Mouse (Mus musculus) fat pad, adult 2 months (tissue): ENCODE data around the gene Il15ra.
"Not testable (repeated sequence)": the region's sequence is repeated elsewhere in the genome, so short reads cannot be mapped to it uniquely, and the experiment has no call there.

ENCODE experiments used
- DNase-seq: peaks from one replicate; pipeline ENCODE4 v3.0.0-alpha.2; 2011; ENCODE audit warnings: low read depth, low spot score; ENCODE audit errors: extremely low read depth

Il15ra gene

DNA sequence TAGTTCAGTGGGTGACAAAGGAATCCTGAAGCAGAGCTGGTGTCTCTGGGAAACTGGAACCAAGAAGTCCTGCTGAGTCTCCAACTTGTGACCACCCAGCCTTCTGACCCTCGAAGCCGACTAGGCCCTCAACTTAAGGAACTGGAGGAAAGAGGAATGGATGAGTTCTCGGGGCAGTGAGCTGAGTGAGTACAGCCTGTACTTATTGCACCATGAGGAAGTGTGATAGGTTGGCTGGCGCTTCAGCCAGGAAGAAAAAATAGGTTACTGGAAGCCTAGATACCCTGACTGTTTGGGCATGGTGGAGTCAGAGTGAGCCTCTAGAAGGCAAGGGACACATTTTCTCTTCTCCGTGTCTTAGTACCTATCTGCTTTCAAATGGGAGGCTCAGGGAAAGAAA, 3.4 kb downstream of the Il15ra start:
- peak; percentile 58 for DNase-seq

DNA sequence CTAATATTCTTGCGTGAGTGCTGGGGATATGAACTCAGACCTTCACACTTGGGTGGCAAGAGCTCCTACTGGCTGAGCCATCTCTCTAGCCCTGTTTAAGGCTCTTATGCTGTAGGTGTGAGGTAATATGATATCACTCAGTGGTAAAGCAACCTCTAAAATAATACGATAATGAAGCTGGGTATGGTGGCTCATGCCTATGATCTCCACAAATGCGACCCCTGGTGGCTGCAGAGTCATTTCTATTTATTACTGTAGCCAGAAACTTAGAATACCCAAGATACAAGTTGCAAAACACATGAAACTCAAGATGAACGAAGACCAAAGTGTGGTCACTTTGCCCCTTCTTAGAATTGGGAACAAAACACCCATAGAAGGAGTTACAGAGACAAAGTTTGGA, 5.0 kb downstream of the Il15ra start:
- DNase-seq = not testable (repeated sequence)

DNA sequence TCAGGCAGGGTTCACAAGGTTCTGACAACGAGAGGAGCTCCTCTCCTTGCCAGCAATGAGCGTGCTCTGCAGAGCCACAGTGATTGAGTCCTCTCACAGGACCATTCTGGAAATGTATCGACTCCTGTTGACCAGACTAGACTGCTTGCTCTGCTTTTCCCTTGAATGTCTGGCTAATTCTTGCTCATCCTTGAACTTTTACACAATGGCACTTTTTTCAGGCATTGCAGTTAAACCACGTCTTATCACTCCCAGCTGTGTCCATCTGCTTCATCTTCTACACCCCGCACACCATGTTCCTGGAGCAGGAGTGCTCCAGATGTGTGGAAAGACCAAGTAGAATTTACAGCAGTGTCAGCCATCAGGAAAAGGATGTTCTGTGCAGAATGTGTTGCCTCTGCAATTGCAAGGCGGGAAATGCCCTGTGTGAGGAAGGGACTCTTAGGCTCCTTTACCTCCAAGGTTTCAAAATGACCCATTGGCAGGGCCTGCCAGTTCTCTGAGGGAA, 7.4 kb downstream of the Il15ra start:
- no peak for DNase-seq

DNA sequence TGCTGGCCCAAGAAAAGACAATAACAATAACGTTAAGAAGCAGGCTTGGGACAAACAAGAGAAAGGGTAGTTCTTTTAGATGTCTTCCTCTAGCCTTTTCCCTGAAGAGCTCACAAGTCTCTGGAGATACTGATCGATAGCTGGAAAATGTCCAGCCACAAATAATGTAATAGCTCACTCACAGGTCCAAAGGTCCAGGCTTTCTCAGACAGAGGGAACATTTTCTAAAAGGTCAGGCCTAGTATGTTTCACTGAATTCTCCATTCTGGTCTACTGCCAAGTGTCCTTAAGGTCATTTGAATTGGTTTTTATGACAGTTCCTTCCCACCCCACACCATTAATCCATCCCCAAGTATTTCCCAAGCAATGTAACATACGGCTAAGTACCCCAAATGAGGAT, 7.9 kb downstream of the Il15ra start:
- no peak for DNase-seq

DNA sequence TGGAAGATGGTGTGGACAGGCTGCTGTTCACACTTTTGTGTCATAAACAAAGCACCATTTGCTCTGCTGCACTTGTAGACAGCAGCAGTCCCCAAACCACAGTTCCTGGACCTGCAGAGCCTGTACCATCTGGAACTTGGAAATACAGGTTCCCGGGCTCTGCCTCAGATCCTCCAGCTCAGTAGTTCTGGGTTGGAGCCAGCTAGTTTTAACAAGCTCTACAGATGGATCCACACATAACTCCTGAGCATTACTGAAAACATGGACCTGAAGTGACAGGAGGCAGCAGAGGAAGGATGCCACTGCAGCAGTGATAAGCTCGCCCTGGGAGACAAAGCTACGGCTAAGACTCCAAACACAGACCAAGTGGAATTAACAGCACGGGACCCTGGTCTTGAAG, 9.4 kb downstream of the Il15ra start:
- no peak for DNase-seq

DNA sequence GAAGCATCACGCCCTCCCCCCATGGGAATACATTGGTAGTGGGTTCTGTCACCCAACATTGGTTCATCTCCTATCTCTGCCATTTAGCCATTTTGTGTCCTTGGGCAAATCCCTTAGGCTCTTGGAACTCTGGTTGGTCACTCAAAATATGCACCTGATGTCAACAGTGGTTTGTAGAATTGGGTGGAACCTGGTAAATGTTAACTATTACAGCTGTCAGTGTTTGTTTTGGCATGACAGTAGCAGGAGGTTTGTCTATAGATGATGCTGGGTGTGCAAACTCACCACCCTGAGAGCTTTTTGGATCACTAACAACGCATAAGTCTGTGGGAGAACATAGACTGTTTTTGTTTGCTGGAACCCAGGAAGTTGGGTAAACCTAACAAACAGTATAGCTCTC, 13.5 kb downstream of the Il15ra start:
- DNase-seq = no peak

DNA sequence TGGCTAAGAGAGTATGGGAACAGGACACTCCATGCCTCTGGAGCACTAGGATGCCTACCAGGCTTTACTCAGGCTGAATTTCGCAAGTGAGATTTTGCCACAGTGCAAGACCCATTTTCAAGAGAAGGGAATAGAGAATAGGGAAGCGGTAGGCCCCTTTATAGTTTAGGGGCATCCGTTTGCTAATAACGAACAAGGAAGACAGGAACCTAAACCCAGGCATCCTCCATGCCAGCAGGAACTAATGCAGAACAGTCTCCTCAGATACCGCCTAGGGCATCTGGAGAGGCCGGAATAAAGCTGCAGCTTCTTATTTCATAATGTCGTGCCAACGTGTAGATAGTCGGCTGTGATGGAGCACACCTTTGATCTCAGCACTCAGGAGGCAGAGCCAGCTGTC, 17.5 kb downstream of the Il15ra start:
- DNase-seq = no peak

DNA sequence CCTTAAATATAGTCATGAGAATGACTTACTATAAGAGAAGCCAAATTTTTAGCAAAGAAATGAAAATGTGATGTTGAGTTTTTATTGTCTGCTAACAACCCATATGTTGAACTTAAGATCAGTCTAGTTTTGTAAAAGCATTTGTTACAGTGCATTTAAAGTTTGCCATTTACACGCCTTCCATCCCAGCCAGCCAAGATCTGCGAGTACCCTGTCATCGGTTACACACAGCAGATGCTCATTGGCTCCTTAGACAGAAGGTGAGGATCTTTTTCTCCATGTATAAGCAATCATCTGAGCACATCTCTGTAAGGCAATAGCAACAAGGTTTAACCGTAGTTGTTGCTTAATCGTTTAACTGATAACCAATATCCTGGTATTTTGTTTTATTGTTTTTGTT, 22.5 kb downstream of the Il15ra start:
- no peak for DNase-seq

DNA sequence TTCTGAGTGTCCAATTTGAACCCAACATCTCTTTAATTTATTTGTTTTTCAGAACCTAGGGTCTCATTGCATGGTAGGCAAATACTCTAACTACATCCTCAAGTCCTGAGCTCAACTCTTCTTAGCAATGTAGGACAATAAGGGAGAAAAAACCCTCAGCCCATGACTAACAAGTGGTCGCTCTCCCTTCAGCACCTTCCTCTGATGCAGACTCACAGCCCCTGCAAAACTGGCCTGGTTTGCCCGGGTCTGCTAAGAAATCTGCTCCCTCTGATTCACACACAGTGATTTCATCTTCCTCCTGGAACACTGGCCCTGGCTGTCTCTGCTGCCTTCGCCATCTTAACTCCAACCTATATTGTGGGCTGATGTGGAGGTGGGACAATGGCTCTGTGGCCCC, 24.0 kb downstream of the Il15ra start:
- DNase-seq = no peak

DNA sequence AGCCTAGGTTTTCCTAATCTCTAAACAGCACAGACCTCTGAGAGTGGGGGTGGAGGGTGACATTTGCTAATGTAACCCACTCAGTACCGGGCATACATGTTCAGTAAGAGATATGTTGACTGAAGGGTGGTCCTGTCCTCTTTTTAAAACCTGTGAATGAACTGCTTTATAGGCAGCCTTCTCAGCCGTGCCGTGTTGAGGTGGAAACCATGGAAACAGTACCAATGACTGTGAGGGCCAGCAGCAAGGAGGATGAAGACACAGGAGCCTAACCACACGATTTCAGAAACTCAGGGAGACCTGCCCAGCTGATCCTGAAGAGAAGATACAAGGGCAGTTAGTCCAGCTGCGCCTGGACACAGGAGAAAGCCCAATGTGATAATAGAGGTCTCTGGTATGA, 27.9 kb downstream of the Il15ra start:
- no peak for DNase-seq

DNA sequence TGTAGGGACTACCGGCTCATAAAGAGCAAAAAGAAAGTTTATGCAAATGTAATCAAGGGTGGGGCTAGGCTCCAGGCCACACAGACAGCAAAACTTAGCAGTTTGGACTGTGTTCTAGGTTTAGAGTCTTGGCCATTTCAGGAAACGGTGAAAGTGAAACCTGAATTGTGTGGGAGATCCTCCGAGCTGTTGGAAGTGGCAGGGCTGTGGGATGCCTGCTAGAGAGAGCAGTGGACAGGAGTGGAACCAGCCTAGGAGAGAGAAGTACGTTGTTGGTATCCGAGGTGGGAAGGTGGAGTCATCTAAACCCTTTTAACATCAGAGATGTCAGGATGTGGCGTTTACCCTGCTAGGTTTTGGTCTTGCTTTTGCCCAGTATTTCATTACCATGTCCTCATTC, 30.8 kb downstream of the Il15ra start:
- no peak for DNase-seq

DNA sequence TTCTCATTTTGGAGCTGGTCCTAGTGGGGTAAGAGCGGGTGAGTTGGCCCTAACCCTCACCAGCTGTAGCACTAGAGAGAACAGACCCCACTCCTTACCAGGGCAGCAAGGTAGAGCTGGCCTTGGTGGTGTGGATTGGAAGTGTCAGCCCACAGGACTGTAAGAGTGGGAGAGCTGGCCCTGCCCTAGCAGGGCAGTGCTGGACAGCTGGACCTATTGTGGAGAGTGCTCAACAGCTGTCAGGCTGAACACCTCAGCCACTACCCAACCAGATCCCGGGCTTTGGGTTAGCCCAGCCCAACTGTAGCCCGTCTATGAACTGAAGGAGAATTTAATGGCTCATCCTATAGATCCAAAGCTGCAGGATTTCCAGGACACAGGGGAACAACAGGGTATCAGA, 33.7 kb downstream of the Il15ra start:
- DNase-seq = no peak

DNA sequence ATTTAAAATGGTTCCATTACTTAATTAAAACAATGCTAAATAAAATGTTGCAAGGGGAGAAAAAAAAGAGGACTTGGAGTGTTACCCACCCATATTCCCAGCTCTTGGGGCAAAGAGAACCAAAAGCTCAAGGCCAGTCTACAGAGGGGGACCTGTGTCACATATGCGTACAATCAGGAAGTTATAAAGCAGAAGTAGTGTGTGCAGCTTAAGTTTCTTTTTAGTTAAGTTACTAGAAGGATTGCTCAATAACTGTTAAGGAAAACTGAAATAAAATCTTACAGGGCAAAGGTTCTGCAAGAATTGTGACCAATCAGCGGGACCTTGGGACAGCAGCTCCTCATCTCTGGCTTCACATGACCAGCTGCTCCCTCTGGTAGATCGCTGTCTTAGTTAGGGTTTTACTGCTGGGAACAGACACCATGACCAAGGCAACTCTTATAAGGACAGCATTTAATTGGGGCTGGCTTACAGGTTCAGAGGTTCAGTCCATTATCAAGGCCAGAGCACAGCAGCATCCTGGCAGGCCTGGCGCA, 34.5 kb downstream of the Il15ra start:
- DNase-seq = no peak

DNA sequence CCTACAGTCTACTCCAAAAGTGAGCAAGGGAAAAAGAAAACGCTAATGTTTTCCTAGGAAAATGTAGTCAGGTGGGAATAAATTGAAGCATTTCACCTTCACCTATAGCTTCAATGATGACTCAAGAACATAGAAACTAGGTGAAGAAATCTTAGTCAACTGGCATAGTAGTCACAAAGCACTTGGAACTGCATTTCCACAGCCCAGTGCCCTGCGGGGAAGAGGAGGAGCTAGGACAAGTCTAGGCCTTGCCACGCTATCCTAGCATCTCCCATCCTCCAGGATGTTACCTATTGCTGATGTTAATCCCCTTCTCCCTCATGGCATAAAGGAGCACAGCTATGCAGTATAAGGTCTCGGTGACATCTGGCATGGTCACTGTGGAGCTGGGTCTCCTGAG, 57.5 kb downstream of the Il15ra start:
- DNase-seq = peak; percentile 81

DNA sequence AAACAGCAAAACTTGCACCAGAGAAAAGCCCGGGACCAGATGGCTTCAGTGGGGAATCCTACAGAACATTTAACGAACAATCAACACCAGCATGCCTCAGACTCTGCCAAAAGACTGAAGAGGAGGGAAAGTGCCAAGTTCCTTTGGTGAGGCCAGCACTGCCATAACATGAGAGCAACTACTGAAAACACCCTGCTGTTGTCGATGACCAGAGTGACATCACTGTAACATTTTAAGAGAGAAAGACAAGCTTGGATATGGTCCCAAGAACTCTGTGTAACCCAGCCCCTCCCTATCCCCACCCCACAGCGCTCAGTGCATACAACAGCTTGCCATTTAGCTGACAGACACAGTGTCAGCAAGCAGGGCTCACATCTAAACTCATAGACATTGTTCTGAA, 60.6 kb downstream of the Il15ra start:
- DNase-seq = no peak

DNA sequence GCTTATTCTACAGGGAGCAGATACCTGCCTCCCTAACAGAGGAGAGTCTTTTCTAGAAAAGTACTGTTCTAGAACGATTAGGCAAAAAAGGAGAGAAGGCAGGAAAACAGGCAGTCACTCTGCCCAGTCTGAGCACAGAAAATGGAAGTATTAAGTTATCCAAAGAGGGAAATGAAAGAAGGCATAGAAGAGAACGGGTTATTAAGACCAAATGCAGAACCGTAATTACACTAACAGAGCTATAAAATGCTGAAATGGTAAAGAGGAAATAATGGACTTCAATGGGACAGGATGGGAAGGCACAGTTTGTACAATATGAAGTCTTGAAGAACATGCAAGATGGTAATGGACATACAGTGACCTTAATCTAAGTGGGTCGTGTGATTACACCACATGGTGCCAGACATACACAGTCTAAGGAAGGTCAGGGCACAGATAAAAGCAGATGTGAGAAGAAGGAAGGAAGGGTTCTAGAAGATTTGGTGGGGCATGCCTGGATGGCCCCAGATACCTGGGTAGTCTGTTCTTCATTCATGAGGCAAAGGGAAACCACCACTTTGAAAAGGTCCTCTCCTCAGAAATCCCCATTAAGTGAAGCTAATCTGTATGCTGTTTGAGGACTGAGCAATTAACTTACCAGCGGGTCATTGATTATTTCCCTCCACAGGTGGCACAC, 61.5 kb downstream of the Il15ra start:
- DNase-seq = no peak

DNA sequence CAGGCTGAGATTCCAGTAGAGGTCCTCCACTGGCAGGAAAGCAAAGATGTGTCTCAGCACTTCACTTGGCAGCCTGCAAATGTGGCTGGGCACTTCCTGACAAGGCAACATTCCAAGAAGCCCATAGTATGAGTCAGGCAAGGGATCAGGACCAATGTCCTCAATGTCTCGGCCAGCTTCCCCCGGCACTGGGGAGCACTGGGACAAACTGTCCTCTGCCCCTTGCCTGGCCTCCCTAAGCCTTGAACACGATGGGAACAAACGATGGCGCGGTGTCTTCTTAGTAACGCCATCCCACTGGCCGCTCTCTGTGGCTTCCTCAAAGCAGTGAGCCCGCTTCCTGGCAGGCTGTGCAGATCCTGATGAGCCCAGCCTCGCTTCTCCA, 62.1 kb downstream of the Il15ra start:
- DNase-seq = no peak

DNA sequence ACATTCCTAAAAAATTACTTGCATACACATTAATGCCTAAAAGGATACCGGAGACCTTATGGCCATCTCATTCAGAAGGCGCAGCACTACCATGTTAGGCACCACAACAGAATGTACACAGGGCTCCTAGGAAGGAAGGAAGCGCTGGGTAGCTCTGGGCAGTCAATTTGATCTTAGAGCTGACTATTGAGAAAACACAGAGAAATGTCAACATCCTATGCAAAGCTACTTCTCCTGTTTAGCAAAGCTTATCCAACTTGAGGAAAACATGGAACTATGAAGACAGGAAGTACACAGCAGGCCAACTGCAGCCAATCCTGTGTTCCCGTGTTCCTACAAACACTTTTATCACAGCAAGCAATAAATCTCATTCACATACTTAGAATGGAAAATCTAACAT, 66.6 kb downstream of the Il15ra start:
- DNase-seq = no peak

DNA sequence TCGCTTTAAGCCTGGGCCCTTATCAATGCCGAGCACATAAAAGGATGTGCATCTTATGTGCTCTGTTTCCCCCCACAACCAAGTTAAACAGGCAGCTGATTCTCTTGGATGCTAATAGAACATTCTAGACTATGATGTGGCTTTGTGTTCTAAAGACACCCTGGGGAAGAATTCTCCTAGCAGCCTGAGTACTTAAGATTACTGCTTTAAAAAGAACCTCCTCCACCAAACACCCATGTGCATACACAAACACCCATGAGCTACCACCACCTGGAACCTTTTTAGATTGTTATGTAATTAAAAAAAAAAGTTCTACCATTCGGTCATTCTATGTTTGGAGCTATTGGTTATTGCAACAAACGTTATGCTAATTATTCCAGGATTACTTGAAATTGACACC, 67.3 kb downstream of the Il15ra start:
- DNase-seq = no peak

DNA sequence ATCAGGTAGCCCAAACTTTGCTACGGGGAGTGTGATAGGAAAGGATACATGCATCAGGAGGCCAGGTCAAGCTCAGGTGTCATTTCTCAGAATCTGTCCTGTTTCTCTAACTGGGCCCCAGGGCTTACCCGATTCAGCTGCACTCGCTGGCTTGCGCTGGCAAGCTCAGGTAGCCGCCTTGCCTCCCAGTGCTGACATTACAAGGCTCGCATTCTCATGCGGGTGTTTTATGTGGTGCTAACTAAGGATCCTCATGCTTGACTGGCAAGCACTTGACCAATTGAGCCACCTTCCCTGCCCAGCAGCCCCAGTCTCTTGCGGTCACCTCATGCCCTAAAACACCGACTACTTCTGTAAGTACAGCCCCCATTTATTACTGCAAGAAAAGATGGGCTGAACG, 69.3 kb downstream of the Il15ra start:
- no peak for DNase-seq

DNA sequence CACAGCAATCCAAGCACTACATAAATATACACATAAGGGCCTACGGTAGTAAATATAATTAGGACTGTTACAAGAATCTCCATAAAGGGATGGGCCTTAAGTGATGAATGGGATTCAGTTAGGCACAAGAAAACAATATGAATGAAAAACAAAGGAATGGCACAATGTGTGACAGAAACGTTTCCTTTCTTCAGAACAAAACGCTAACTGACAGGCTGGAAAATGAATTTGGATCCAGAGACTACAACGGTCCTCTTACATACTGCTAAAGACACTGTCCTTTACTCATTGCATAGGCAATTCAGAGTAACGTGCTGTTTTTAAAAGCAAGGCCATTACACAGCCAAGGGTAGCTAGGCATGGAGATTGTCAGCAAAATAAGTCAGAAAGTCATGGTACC, 70.0 kb downstream of the Il15ra start:
- DNase-seq = no peak

DNA sequence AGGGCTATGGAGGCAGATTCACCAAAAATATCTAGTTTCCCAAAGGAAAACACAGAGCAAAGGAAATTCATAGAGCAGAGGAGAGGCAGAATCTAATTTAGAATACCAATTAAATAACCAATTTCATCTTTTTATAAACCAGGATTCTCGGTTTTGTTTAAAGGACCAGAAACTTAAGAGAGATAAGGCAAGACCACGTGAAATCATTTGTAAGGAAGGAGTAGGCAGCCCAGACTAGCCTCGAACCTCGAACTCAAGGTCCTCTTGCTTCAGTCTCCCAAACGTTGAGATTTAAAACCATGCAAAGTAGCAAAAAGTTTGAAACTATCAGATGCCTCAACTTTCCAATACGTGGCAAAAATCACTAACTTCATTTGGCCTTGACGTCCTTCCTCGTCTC, 71.3 kb downstream of the Il15ra start:
- no peak for DNase-seq
